Mouse (Mus musculus) adrenal gland, adult 2 months (tissue): ENCODE results near the gene Ltv1. TPM values are rescaled to one million over a fixed set of nuclear protein-coding genes. Genes with fewer than 3 reads are reported as not detected.

Source experiments
- polyA plus RNA-seq: library from polyadenylated mRNA; depleted of rRNA; stranded (reverse); fragments of >200 nt; gene quantifications from 2 replicates; pipeline ENCODE4 v1.2.3, GENCODE M21; 2012; rRNA removed
- total RNA-seq, 2 experiments: library from RNA; stranded (reverse); gene quantifications; 2 replicates each; pipeline ENCODE4 v1.2.3; 2021

Ltv1 gene
- total and polyA plus RNA-seq, 3 experiments: 5.6 to 48.4 (median 46.6) TPM

Other genes with a start within 250 kb of the Ltv1 start
- 1 to 10 TPM; 8.7 to 8.9 TPM for gene Stx11, start 228.9 kb downstream of the Ltv1 start, total RNA-seq
- 5.1 and 11.0 TPM in 2 replicates for gene Stx11, start 228.9 kb downstream of the Ltv1 start, polyA plus RNA-seq
- 10 to 100 TPM; 13.3 to 14.0 TPM for gene Sf3b5, start 187.8 kb downstream of the Ltv1 start, total RNA-seq
- gene Sf3b5, start 187.8 kb downstream of the Ltv1 start, polyA plus RNA-seq: 89.9 and 92.4 TPM in 2 replicates
- gene Plagl1, start 132.7 kb downstream of the Ltv1 start, total RNA-seq: 10 to 100 TPM in 1 of 2 experiments, 1 to 10 TPM in 1; 6.4 to 15.7 TPM
- 5.9 and 6.0 TPM in 2 replicates for gene Plagl1, start 132.7 kb downstream of the Ltv1 start, polyA plus RNA-seq
- not detected for gene Zc2hc1b, start 15.1 kb downstream of the Ltv1 start, total RNA-seq
- not detected in 2 replicates for gene Zc2hc1b, start 15.1 kb downstream of the Ltv1 start, polyA plus RNA-seq